Mouse (Mus musculus): Measurements from ENCODE around the gene Trip6. TPM values are rescaled to one million over a fixed set of nuclear protein-coding genes. Genes with fewer than 3 reads are reported as not detected.

The Trip6 gene
- 10 to 100 TPM; 60.0 to 61.2 TPM for total RNA-seq (2021)
- long read RNA-seq, experiment 1, transcript Trip6-201 (9 exons, 2,168 nt) = major isoform, 80 of 90 reads
- long read RNA-seq, experiment 1, partial matches to known transcripts = 1 of 90 reads
- long read RNA-seq, experiment 1, other reads (novel, unspliced or antisense) = 9 of 90 reads
- long read RNA-seq, experiment 2, transcript Trip6-201 (9 exons, 2,168 nt) = major isoform, 90 of 132 reads
- long read RNA-seq, experiment 2, partial matches to known transcripts = 28 of 132 reads
- long read RNA-seq, experiment 2, other reads (novel, unspliced or antisense) = 14 of 132 reads

DNA sequence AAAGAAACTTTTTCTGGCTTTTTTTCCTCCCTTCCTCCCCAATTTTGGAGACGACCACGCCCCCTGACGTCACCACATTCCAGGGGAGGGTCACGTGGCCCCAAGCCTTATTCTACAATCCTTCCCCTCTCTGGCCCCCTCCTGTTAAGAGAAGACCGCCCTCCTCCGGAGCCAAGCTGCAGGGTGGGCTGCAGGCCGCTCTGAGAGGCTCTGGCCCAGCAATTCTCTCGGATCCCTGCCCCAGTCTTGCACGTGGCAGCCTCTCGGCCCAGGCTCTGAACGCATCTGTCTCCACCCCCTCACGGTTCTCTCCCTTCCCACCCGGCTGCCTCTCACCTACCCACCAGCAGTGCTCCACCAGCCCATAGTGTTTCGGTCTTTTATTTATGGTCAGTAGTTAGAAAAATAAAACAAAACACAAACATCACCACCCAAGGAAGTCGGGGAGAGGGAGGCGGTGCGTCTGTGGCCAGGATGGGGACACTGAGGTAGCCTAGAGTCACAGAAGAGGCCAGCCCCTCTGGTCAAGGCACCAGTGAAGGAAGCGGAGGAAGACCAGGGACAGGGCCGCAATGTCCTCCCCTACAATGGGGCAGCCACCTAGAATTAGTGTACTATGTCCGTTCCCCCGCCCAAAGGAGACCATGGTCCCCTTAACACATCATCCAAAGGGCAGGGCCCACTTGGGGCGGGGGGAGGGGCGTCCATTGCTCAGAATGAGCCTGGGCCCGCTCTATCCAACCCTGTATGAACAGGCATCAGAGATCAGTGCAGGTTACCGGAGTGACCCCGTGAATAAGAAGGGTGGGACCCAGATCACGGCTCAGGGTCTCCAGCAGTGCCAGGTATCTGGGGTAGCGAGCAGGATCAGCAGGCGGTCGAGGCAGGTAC is at the start of gene Trip6:
Gene Trip6, minus strand, starts transcription at position 212 of the 891 bp plus-strand sequence.
- peak; percentile 73 to 82 for DNase-seq (ENCODE audit: low spot score in 2 of 2)

DNA sequence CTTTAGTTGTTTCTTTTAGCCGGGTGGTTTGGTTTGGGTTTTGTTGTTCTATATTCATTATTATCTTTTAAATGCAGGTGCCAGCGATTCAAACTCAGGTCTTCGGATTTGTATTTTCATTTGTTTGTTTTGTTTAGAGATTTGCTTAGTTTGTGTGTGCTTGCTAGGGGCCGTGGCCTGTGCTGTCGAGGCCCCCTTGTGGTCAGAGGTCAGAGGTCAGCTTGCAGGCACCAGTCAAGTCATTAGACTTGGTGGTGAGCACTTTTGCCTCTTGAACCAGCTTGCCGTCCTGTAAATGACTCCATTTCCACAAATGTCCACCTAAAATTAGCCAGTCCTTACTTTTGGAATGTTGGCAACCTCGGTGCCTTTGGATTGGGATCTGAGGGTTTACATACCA is 44.2 kb upstream of the Trip6 start:
- no peak for DNase-seq (ENCODE audit: low spot score in 2 of 2)

DNA sequence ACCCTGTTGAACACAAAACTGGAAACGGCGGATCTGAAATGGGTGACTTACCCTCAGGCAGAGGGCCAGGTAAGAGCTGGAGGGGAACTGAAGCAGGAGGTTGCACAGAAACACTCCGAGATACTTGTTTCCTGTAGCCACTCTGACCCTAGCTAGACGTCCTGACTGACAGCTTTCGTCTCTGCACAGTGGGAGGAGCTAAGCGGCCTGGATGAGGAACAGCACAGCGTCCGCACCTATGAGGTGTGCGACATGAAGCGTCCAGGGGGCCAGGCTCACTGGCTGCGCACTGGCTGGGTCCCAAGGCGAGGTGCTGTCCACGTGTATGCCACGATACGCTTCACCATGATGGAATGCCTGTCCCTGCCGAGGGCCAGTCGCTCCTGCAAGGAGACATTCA is 39.9 kb upstream of the Trip6 start:
- DNase-seq (ENCODE audit: low spot score in 2 of 2) = no peak

- no peak for DNase-seq (ENCODE audit: low spot score in 2 of 2)
Measured at GRCm38 (mm10) chr5:137352011-137352975, 38.1 kb upstream of the Trip6 start.

GRCm38 (mm10) chr5:137351394-137351793 is 37.2 kb upstream of the Trip6 start:
- no peak for DNase-seq (ENCODE audit: low spot score in 2 of 2)

GRCm38 (mm10) chr5:137351058-137351380 is 36.8 kb upstream of the Trip6 start:
- DNase-seq (ENCODE audit: low spot score in 2 of 2) = no peak

DNA sequence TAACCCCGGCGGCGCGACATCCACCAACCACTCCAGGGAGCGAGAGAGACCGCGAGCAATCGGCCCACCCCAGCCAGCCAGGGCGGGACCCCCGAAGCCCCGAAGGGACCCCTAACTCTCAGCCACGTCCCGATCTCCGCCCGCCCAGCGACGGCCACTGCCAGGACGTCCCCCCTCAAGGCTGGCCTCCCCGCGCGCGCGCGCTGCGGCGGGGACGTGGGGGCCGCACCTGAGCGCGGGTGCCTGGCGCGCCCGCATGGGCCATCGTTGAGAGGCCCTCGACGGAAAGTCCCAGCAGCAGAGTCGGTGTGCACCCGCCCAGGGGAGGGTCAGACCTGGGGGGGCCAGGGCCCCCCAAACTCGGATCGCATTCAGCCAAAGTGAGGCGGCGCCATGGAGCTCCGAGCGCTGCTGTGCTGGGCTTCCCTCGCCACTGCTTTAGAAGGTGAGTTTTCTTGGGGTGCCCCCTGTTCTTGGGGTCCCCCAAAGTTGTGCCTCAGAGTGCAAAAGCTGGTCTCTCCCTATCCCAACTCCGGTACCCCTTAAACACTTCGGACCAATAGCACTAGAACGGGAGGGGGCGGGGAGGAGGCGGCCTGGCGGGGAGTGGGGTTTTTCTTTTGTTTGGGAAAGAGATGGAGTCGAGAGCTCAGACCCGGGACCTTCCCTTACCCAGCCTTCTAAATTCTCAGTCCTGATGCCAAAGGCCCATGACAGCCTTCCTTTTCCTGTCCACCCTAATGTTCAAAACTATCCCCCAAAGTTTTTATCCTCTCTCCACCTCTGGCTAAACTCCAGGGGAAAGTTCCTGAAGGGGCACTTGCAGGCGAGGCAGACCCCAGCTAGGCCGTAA is 36.2 kb upstream of the Trip6 start:
- no peak for DNase-seq (ENCODE audit: low spot score in 2 of 2)

- peak; percentile 69 to 88 for DNase-seq (ENCODE audit: low spot score in 2 of 2)
Measured at GRCm38 (mm10) chr5:137349384-137350204, 35.4 kb upstream of the Trip6 start, which contains the start of gene Ephb4. Gene Ephb4, plus strand, starts transcription at chr5:137350109.

DNA sequence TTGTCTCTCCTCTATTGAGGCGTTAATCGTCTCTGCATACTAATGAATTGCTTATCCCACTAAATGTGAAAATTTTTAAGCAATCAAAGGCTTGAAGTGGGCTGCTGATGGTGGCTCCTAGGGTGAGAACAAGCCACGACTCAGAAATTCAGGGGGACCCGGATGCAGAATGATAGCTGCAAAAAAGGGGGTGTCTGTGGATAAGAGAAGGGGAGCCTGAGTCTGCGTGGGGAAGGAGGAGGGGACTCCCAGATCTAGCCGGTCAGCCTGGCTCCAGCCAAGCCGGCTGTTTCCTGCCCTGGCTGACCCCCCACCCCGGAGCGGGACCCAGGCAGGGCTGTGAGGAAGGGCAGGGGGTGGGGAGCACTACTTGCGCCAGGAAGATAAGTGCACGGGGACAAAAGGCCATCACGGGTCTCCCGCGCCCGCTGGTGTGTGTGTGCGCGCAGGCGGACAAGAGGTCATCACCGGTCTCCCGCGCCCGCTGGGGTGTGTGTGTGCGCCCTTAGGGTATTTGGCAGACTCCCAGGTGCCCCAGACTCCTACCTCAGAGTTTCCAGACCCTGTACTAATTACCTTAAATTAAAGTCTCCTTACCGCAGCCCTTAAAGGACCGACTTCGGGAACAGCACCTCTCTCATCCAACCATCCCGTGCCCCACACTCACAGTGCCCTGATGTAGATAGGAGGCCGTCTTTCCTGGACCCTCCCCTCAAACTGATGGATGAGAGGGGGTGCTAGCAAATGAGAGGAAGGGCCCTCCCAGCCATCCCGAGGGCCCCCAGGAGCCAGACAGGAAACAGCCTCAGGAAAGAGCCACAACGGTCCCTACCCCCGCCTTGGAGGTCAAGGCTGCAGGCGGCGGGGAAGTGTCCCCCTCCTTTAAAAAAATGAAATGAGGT is 34.5 kb upstream of the Trip6 start:
- peak in 1 of 2 experiments; percentile 52 for DNase-seq (ENCODE audit: low spot score in 2 of 2)

GRCm38 (mm10) chr5:137347856-137348255 is 33.7 kb upstream of the Trip6 start:
- no peak for DNase-seq (ENCODE audit: low spot score in 2 of 2)

GRCm38 (mm10) chr5:137346983-137347382 is 32.8 kb upstream of the Trip6 start:
- DNase-seq (ENCODE audit: low spot score in 2 of 2) = no peak

GRCm38 (mm10) chr5:137346388-137346787 is 32.2 kb upstream of the Trip6 start:
- DNase-seq (ENCODE audit: low spot score in 2 of 2) = no peak

DNA sequence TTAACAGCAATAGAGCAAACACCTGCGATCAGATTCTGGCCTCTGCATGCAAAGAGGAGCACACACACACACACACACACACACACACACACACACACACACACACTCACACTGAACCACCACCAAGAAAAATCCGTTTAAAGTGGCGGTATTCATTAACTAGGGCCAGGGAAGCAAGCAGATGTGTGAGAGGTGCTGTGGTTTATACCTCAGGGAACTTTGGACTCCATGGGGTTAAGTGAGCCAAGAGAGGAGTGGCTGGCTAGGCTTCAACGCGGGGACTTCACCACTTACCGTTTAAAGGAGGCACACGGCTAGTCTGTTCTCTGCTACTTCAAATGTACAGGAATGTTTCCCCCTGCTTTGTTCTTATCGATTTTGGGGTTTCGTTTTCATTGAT is 31.6 kb upstream of the Trip6 start:
- DNase-seq (ENCODE audit: low spot score in 2 of 2) = no peak

DNA sequence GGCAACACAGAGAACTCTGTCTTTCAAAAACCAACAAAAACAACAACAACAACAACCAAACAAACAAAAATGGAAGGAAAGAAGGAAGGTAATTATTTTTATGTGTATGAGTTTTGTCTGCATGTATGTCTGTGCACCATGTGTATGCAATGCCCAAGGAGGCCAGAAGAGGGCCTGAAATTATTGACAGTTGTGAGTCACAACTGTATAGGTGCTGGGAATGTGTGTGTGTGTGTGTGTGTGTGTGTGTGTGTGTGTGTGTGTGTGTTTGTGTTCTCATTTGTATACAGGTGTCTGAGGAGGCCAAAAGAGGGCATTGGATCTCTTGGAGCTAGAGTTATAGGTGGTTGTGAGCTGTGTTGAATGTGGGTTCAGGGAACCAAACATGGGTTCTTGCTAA is 29.7 kb upstream of the Trip6 start:
- DNase-seq (ENCODE audit: low spot score in 2 of 2) = no peak

DNA sequence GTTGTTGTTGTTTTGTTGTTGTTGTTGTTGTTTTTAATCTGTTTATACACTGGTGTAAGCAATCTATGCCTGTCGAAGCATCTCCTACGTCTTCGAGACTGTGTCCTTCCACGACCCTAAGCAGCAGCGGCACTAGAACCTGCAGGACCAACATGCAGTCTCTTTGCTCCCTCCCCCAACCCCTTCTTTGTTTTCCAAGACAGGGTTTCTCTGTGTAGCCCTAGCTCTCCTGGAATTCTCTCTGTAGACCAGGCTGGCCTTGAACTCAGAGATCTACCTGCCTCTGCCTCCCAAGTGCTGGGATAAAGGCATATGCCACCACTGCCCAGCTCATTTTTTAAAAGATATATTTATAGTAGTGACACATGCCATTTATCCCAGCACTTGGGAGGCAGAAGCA is 29.2 kb upstream of the Trip6 start:
- no peak for DNase-seq (ENCODE audit: low spot score in 2 of 2)

DNA sequence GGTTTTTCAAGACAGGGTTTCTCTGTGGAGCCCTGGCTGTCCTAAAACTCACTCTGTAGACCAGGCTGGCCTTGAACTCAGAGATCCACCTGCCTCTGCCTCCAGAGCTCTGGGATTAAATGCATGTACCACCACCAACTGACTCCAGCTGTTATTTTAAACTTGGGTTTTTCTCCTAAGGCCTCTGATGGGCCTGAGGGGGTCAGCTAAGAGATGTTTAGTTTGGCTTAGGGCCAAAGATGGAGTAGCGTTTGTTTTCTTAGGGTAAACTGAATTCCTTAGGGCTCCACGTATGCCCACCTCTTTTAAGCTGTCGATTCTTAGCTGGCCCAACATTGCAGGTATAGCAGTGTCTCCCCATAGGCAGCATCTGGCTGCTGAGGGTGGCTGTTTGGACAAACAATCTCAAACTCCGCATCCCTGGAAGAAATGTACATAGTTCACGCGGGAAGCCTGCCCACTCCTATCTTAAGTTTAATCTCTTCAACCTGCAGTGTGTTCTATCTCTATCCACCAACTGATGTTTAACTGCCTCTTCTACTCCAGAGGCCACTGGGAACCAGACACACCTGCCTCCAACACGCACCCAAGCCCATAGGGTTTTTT is 28.3 kb upstream of the Trip6 start:
- DNase-seq (ENCODE audit: low spot score in 2 of 2) = no peak

- no peak for DNase-seq (ENCODE audit: low spot score in 2 of 2)
Measured at GRCm38 (mm10) chr5:137340222-137340621, 26.0 kb upstream of the Trip6 start.
